ENCODE assay signal across 19 mouse cellular contexts in genomic region chr2:74699664-74700545, GRCm38 (mm10). TPM values are rescaled to one million over a fixed set of nuclear protein-coding genes. Genes with fewer than 3 reads are reported as not detected.
DNase-seq lines count a peak whose midpoint lies in the region; ATAC-seq lines count a peak whose summit lies in the region.
"Had no signal": no experiment of that assay in that cellular context is flagged by ENCODE, and none has a peak within 500 bp of the region (broad histone marks: within the 10 kb centered on the region; RNA-seq: fewer than 3 reads in every experiment).

No protein-coding gene starts in this region.

- 12% methylated on average over 23 of the region's 23 CpGs for WGBS in intestine, embryonic 14.5 days

- peak overlapping the region; percentile 37 for H3K4me3 ChIP-seq in intestine, embryonic 14.5 days (ENCODE audit: low read depth, low read length)
- H3K4me3 ChIP-seq: midbrain, embryonic 12.5 days had no signal

- no peak for ATAC-seq in intestine, embryonic 14.5 days (replicated peaks; ENCODE audit: low FRiP score, low TSS enrichment, low read depth)
- ATAC-seq: forebrain, embryonic 14.5 days; liver, postnatal 0 days had no signal

- H3K4me2 ChIP-seq in intestine, embryonic 14.5 days (ENCODE audit: low read length): peak overlapping the region; percentile 51
- H3K4me2 ChIP-seq: midbrain, embryonic 12.5 days had no signal

- peak overlapping the region; percentile 51 for H3K27ac ChIP-seq in intestine, embryonic 14.5 days (ENCODE audit: low read depth)
- H3K27ac ChIP-seq: heart, embryonic 10.5 days; midbrain, embryonic 12.5 days had no signal

- no peaks in the 10 kb centered on the region for H3K9me3 ChIP-seq in intestine, embryonic 14.5 days (ENCODE audit: control insufficient read depth, low read length)
- H3K9me3 ChIP-seq: heart, embryonic 10.5 days; midbrain, embryonic 12.5 days had no signal

- peak; percentile 76 for DNase-seq in heart, adult 11 months
- DNase-seq in heart, postnatal 4 days: no peak
- DNase-seq in intestine, embryonic 14.5 days (ENCODE audit: low spot score): peak; percentile 68
- peak; percentile 64 for DNase-seq in kidney, postnatal 10 days
- peak; percentile 70 for DNase-seq in neural tube, embryonic 10.5 days (ENCODE audit: extremely low spot score, low spot score)
- no peak for DNase-seq in ovary, adult 18-20 months (ENCODE audit: low spot score)
- no peak for DNase-seq in thymus, postnatal 4 days
- DNase-seq in right cerebral cortex, postnatal 14 days: no peak
- DNase-seq: cerebellum, postnatal 36 days; liver, postnatal 0 days; lung, postnatal 36 days; thymus, adult 18-20 months had no signal

- no peaks in the 10 kb centered on the region for H3K36me3 ChIP-seq in intestine, embryonic 14.5 days (ENCODE audit: control insufficient read depth, insufficient read depth, low read length)
- H3K36me3 ChIP-seq: G1E; heart, embryonic 10.5 days; midbrain, embryonic 12.5 days had no signal

- peak overlapping the region; percentile 52 for H3K9ac ChIP-seq in intestine, embryonic 14.5 days (ENCODE audit: low read length)
- H3K9ac ChIP-seq: liver, postnatal 0 days; midbrain, embryonic 12.5 days had no signal

- H3K27me3 ChIP-seq in intestine, embryonic 14.5 days (replicated peaks; ENCODE audit: control insufficient read depth, insufficient read depth, low read length): peaks cover 99% of the 10 kb centered on the region

- H3K4me1 ChIP-seq in intestine, embryonic 14.5 days (replicated peaks; ENCODE audit: control insufficient read depth, insufficient read depth, low read length): no peaks in the 10 kb centered on the region

RNA-seq across cellular contexts. Expression of gene Hoxd9, which starts 2.4 kb away (rescaled TPM):
- total RNA-seq in heart, postnatal 4 days (2021): under 1 TPM; 0.12 to 0.27 TPM
- 3.9 and 6.8 TPM in 2 replicates for polyA plus RNA-seq in intestine, embryonic 14.5 days (2014; fragmentation: Nextera tagmentation; extraction: Ambion mirVana)
- total RNA-seq: G1E; hematopoietic stem cell, adult 5-6 weeks; layer of hippocampus, adult 18-20 months had no signal
- polyA plus RNA-seq: C2C12; forebrain, embryonic 14.5 days; G1E; liver, postnatal 0 days; midbrain, embryonic 12.5 days had no signal

RNA-seq across cellular contexts. Expression of gene Hoxd8, which starts 4.5 kb away (rescaled TPM):
- total RNA-seq in heart, postnatal 4 days (2021): 1 to 10 TPM; 1.2 to 1.9 TPM
- 6.1 and 8.4 TPM in 2 replicates for polyA plus RNA-seq in intestine, embryonic 14.5 days (2014; fragmentation: Nextera tagmentation; extraction: Ambion mirVana)
- total RNA-seq: G1E; hematopoietic stem cell, adult 5-6 weeks; layer of hippocampus, adult 18-20 months had no signal
- polyA plus RNA-seq: C2C12; G1E; liver, postnatal 0 days had no signal

RNA-seq across cellular contexts. Expression of gene Hoxd10, which starts 8.2 kb away (rescaled TPM):
- total RNA-seq in heart, postnatal 4 days (2021): not detected
- 7.8 and 13.7 TPM in 2 replicates for polyA plus RNA-seq in intestine, embryonic 14.5 days (2014; fragmentation: Nextera tagmentation; extraction: Ambion mirVana)
- total RNA-seq: hematopoietic stem cell, adult 5-6 weeks; layer of hippocampus, adult 18-20 months had no signal
- polyA plus RNA-seq: C2C12; forebrain, embryonic 14.5 days; G1E; liver, postnatal 0 days; midbrain, embryonic 12.5 days had no signal

RNA-seq across cellular contexts. Expression of gene Hoxd3, which starts 11.8 kb away (rescaled TPM):
- total RNA-seq in heart, postnatal 4 days (2021): under 1 TPM in 1 of 2 experiments, not detected in 1; 0.11 TPM
- 27.6 and 27.8 TPM in 2 replicates for polyA plus RNA-seq in intestine, embryonic 14.5 days (2014; fragmentation: Nextera tagmentation; extraction: Ambion mirVana)
- total RNA-seq: hematopoietic stem cell, adult 5-6 weeks; layer of hippocampus, adult 18-20 months had no signal
- polyA plus RNA-seq: C2C12; forebrain, embryonic 14.5 days; liver, postnatal 0 days; midbrain, embryonic 12.5 days had no signal

RNA-seq across cellular contexts. Expression of gene Hoxd4, which starts 11.8 kb away (rescaled TPM):
- total RNA-seq in heart, postnatal 4 days (2021): under 1 TPM; 0.45 TPM
- polyA plus RNA-seq in intestine, embryonic 14.5 days (2014; fragmentation: Nextera tagmentation; extraction: Ambion mirVana): 1.6 and 2.9 TPM in 2 replicates
- total RNA-seq: hematopoietic stem cell, adult 5-6 weeks; layer of hippocampus, adult 18-20 months had no signal
- polyA plus RNA-seq: C2C12; forebrain, embryonic 14.5 days; liver, postnatal 0 days; midbrain, embryonic 12.5 days had no signal

Comparison
In these comparisons a context has a peak if more than half of its experiments do, and no peak if none do; other contexts are left out.
1. DNase-seq: peak in heart, adult 11 months (single experiment), intestine, embryonic 14.5 days (single experiment), kidney, postnatal 10 days (single experiment) and neural tube, embryonic 10.5 days (single experiment); none in heart, postnatal 4 days (single experiment), ovary, adult 18-20 months (single experiment), thymus, postnatal 4 days (single experiment) and right cerebral cortex, postnatal 14 days (single experiment).